Mouse (Mus musculus) hindlimb bud, embryonic 11.5 days (tissue): ENCODE results near the gene H2afv.

Experiments
- DNase-seq: peaks from one replicate; pipeline ENCODE4 v3.0.0-alpha.2; 2012; ENCODE audit warnings: low read depth, low spot score; ENCODE audit errors: extremely low spot score

Gene H2afv

GRCm38 (mm10) chr11:6444077-6444853, at the start of gene H2afv:
Gene H2afv (minus strand): TSS chr11:6444443.
- peak; percentile 95 for DNase-seq

- no peak for DNase-seq
These were observed 45.7 kb upstream of the H2afv start for GRCm38 (mm10) chr11:6489691-6490503.

- no peak for DNase-seq
These were observed 45.0 kb upstream of the H2afv start for GRCm38 (mm10) chr11:6489257-6489656.

- DNase-seq, result no peak
These were observed 43.9 kb upstream of the H2afv start for GRCm38 (mm10) chr11:6488041-6488684.

- DNase-seq, result no peak
These were observed 43.3 kb upstream of the H2afv start for GRCm38 (mm10) chr11:6487496-6487895.

GRCm38 (mm10) chr11:6486916-6487315, 42.7 kb upstream of the H2afv start:
- DNase-seq, result no peak

GRCm38 (mm10) chr11:6484244-6484959, 40.2 kb upstream of the H2afv start:
- no peak for DNase-seq

GRCm38 (mm10) chr11:6483103-6483502, 38.9 kb upstream of the H2afv start:
- DNase-seq, result no peak

GRCm38 (mm10) chr11:6481669-6482185, 37.5 kb upstream of the H2afv start:
- no peak for DNase-seq

- DNase-seq, result no peak
These were observed 36.6 kb upstream of the H2afv start for GRCm38 (mm10) chr11:6480681-6481405.

GRCm38 (mm10) chr11:6480191-6480590, 35.9 kb upstream of the H2afv start:
- no peak for DNase-seq

- DNase-seq, result no peak
These were observed 35.0 kb upstream of the H2afv start for GRCm38 (mm10) chr11:6479231-6479630.

GRCm38 (mm10) chr11:6477350-6477749, 33.1 kb upstream of the H2afv start:
- DNase-seq, result no peak

- DNase-seq, result no peak
These were observed 32.6 kb upstream of the H2afv start for GRCm38 (mm10) chr11:6476876-6477275.

- DNase-seq, result peak; percentile 52
These were observed 31.7 kb upstream of the H2afv start, which contains the start of gene Purb for GRCm38 (mm10) chr11:6475867-6476484. Gene Purb (minus strand): TSS chr11:6475917.

GRCm38 (mm10) chr11:6474874-6475731, 30.9 kb upstream of the H2afv start:
- no peak for DNase-seq

- no peak for DNase-seq
These were observed 30.1 kb upstream of the H2afv start for GRCm38 (mm10) chr11:6474381-6474780.

- no peak for DNase-seq
These were observed 27.8 kb upstream of the H2afv start for GRCm38 (mm10) chr11:6472076-6472475.

- no peak for DNase-seq
These were observed 27.2 kb upstream of the H2afv start for GRCm38 (mm10) chr11:6471493-6471892.
